Mouse (Mus musculus) bone marrow macrophage, adult 2 months (primary cell): Measurements from ENCODE around the gene Sumf1.

Experiments
- CTCF ChIP-seq: IDR thresholded peaks from 2 replicates; pipeline ENCODE4 v1.5.1; 2012; ENCODE audit warnings: low read depth, mild to moderate bottlenecking, low read length, moderate library complexity
- POLR2A ChIP-seq: IDR thresholded peaks from 2 replicates; pipeline ENCODE4 v1.6.1; 2012; ENCODE audit warnings: mild to moderate bottlenecking, low read depth, low read length, borderline replicate concordance

GRCm38 (mm10) chr6:108146637-108147036, 38.7 kb downstream of the Sumf1 start:
- TF ChIP-seq CTCF, result no peak
- TF ChIP-seq POLR2A, result no peak
